Mouse (Mus musculus) right cerebral cortex, postnatal 4 days (tissue): ENCODE results near the gene Kcnip4.

Experiments used
- DNase-seq: peaks from one replicate; pipeline ENCODE4 v3.0.0-alpha.2; 2022

Kcnip4 gene

DNA sequence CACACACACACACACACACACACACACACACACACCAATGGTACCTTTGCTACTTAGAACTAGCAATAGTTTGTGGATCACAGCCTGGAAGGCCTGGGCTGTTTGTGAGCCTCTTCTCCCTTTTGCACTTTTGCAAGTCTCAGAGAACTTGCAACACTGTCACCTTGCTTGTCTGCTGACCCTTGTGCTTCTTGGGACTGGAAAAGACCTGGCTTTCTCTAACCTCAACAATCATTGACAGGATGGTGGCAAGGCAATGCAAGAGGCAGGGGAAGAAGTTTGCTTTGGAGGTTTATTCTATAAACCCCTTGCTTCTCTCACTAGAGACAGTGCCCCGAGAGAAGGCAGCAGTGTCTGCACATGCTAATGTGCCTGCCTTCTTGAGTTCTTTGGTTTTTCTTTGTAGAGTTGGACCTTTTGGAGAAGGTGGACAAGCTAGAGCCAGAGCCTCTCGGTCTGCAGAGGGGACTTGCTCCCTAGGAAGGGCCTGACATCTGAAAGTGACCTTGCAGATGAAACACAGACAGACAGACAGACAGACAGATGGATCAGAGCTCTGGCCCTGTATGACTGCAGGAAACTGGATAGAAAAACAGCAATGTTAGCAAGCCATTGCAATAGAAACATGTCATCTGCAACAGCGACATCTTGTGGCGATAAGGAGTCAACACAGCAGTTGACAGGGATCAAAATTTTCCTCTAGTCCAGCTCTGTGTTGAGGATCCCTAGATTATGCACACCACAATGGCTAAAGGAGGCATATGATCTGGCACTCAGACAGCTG lies 174.4 kb downstream of the Kcnip4 start:
- peak; percentile 22 for DNase-seq

GRCm38 (mm10) chr5:49349541-49349940 lies 175.2 kb downstream of the Kcnip4 start:
- DNase-seq, result no peak

DNA sequence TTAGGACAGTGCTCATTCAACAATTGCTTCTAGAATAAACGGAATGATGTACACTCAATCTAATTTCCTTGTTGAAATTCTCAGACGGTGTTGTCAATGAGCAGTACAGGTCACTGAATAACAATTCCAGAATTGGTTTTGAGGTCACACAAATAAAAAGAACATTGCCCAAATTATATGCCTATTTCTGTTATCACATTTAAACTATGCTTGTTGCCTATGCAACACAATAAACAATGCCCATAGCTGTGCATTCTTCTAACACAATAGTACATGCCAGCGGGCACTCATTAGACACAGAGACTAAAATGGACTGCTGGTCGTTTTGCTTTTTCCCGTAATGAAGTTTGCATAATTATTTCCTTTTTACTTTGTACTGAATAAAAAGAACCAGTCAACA lies 176.2 kb downstream of the Kcnip4 start:
- DNase-seq, result no peak

- DNase-seq, result no peak
Measured at GRCm38 (mm10) chr5:49344606-49345005, 180.1 kb downstream of the Kcnip4 start.

DNA sequence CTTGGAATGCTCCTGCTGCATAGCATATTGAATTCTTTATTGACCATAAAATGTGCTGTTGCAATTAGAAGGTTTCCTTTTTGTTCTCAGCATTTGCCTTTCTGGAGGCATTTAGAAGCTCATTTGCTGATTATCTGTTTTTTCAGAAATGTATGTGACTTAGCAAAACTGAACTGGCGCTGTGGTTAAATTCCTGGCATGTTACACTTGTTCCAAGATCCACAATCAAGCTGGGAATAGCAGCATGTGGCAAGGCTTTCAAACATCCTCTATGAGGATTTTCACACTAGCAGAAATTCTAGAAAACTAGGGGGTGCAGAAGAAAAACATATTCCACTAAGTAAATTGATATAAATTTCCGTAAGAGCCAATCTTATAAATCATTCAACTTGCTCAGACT lies 187.5 kb downstream of the Kcnip4 start:
- DNase-seq, result no peak

- DNase-seq, result no peak
Measured at GRCm38 (mm10) chr5:49333063-49333462, 191.6 kb downstream of the Kcnip4 start.

GRCm38 (mm10) chr5:49329023-49329422 lies 195.7 kb downstream of the Kcnip4 start:
- no peak for DNase-seq

GRCm38 (mm10) chr5:49318661-49319060 lies 206.0 kb downstream of the Kcnip4 start:
- no peak for DNase-seq

DNA sequence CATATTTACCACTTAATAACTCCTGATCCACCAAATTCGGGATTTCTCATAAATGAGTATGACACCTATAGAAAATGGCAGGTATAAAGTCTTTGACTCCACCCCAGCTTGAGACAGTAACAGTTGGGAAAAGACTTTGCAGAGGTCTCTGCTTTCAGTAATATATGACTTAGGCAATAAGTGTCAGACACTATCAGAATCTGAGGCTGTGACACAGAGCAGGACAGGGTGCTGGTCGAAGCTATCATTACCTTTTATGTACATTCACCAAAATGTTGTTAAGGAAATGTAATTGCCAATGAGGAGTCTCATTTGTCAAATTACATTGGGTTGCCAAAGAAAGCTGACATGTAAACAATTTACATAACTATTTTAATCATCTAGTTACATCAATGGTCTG lies 206.8 kb downstream of the Kcnip4 start:
- no peak for DNase-seq

GRCm38 (mm10) chr5:49306796-49307195 lies 217.9 kb downstream of the Kcnip4 start:
- DNase-seq, result no peak

GRCm38 (mm10) chr5:49305321-49305720 lies 219.4 kb downstream of the Kcnip4 start:
- DNase-seq, result no peak

DNA sequence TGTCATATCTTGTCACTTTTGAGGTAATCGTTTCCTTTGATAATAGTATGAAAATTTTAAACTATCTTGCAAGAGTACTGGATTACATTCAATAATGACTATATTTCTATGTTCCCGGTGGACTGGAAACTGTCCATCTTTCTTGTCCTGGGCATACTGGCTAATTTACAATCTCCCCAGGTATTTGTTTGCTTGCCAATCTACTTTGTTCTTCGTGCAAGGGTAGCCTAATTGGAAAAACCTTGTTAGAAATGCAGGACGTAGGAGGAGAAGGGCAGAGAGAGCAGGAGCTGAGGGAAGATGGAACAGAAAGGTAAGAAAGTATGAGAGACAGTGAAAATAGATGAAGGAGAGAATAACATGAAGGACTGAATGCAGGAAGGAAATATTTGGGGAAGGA lies 226.1 kb downstream of the Kcnip4 start:
- DNase-seq, result no peak

DNA sequence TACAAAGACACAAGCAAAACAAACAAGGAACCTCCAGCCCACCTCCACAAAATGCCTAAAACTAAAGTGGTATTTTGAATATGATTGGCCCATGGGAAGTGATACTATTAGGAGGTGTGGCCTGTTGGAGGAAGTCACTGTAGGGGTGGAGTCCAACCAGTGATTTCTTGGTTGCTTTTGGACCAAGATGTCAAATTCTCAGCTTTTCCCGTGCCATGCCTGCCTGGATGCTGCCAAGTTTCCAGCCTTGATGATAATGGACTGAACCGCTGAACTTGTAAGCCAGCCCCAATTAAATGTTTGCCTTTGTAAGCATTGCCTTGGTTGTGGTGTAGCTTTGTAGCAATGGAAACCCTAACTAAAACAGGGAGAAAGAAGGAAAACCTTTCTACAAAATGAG lies 232.3 kb downstream of the Kcnip4 start:
- DNase-seq, result no peak

DNA sequence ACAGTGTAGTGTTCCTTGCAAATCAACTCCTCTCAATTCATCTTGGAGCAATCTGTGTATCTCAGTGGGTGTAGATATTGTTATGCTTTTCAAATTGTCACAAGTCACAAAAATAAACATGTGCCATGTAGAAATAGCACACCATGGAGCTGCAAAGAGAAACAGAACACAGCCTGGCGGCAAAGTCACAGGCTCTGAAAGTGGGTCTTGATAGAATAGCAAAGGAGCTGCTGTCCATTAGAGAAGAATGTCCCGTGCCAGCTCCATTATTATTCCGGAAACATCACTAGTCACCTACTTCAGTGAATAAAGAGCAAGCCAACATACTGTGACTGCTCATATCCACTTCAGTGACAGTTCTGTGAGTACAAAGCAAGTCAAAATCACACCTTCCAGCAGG lies 232.9 kb downstream of the Kcnip4 start:
- DNase-seq, result no peak

DNA sequence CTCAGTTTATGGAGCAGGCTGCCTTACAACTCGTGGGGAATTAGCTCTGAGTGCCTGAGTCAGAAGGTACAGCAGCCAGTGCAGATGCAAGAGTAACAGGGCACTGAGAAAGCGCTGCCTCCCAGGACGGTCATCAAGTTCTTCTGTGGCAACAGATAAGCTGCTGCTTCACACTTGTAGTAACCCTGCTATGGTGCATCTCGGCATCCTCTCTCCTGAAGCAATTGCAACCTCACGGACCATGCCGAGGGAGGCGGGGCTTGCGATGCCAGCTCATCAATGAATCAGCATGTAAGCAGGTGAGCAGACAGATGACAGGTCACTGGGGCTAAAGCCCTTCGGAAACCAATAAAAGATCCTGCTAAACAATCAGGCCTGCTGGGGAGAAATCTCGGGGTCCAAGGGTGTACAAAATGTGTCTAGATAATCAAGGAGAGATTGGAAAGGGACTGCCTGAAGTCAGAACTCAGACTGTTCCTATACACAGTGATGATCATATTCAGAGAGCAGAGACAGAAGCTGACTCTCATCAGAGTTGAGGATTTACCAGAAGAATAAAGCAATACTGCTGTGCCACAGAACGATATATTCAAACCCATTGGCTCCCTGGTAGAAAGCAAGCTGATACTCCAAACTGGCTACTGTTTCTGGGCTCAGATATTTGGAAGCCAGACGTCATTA lies 239.1 kb downstream of the Kcnip4 start:
- DNase-seq, result peak; percentile 7

GRCm38 (mm10) chr5:49284776-49285175 lies 239.9 kb downstream of the Kcnip4 start:
- DNase-seq, result no peak

- no peak for DNase-seq
Measured at GRCm38 (mm10) chr5:49283403-49283802, 241.3 kb downstream of the Kcnip4 start.

GRCm38 (mm10) chr5:49271864-49272263 lies 252.8 kb downstream of the Kcnip4 start:
- no peak for DNase-seq

- no peak for DNase-seq
Measured at GRCm38 (mm10) chr5:49268807-49269206, 255.9 kb downstream of the Kcnip4 start.

DNA sequence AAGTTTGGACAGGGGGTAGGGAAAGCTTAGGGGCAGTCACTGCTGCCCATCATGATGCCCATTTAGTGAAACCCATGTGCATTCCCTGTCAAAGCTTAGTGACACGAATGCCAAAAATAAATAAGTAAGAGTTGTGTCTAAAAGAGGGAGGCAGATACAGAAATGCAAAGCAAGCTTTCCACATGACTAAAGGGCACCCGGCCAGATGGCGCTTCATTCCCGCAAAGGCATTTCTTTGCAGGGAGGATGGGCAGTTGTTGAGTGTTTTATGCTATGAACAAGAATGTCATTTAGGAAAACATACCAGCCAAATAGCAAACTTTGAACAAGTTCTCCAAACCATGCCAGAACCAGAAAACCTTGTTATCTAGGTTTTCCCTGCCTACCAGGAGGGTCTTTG lies 265.4 kb downstream of the Kcnip4 start:
- peak; percentile 26 for DNase-seq

- DNase-seq, result no peak
Measured at GRCm38 (mm10) chr5:49256850-49257249, 267.9 kb downstream of the Kcnip4 start.

GRCm38 (mm10) chr5:49255983-49256382 lies 268.7 kb downstream of the Kcnip4 start:
- no peak for DNase-seq

GRCm38 (mm10) chr5:49247081-49247480 lies 277.6 kb downstream of the Kcnip4 start:
- no peak for DNase-seq

- no peak for DNase-seq
Measured at GRCm38 (mm10) chr5:49244414-49244813, 280.3 kb downstream of the Kcnip4 start.

- DNase-seq, result no peak
Measured at GRCm38 (mm10) chr5:49241708-49242107, 283.0 kb downstream of the Kcnip4 start.
